Mouse (Mus musculus) forebrain, embryonic 12.5 days (tissue): ENCODE measurements around the gene Slc25a19. TPM values are rescaled to one million over a fixed set of nuclear protein-coding genes. Genes with fewer than 3 reads are reported as not detected.
A peak's percentile ranks its signal among the peaks of the same experiment; 100 is the strongest.

ENCODE experiments used
- ATAC-seq: fragments of 200-750 bp; cut with Nextera tagmentation; 2 replicates; pipeline ENCODE4 v1.8.0; 2017; ENCODE audit warnings: moderate TSS enrichment; ENCODE audit not compliant: low FRiP score
- H3K27ac ChIP-seq: fragments of 300-500 bp; sonication (generic); 2 replicates; pipeline ENCODE4 v1.5.1; 2016; ENCODE audit warnings: mild to moderate bottlenecking
- H3K27me3 ChIP-seq: fragments of 300-500 bp; sonication (generic); 2 replicates; pipeline ENCODE4 v1.6.1; 2016; ENCODE audit warnings: mild to moderate bottlenecking
- H3K36me3 ChIP-seq: fragments of 300-500 bp; sonication (generic); replicated peaks from 2 replicates; pipeline ENCODE4 v1.6.1; 2016; ENCODE audit warnings: mild to moderate bottlenecking
- H3K4me1 ChIP-seq: fragments of 300-500 bp; sonication (generic); 2 replicates; pipeline ENCODE4 v1.6.1; 2016
- H3K4me2 ChIP-seq: fragments of 300-500 bp; sonication (generic); 2 replicates; pipeline ENCODE4 v1.6.1; 2016; ENCODE audit warnings: mild to moderate bottlenecking, moderate library complexity
- H3K4me3 ChIP-seq: fragments of 300-500 bp; sonication (generic); replicated peaks from 2 replicates; pipeline ENCODE4 v1.5.1; 2016; ENCODE audit warnings: mild to moderate bottlenecking
- H3K9ac ChIP-seq: fragments of 300-500 bp; sonication (generic); 2 replicates; pipeline ENCODE4 v1.6.1; 2016; ENCODE audit warnings: mild to moderate bottlenecking
- H3K9me3 ChIP-seq: fragments of 300-500 bp; sonication (generic); 2 replicates; pipeline ENCODE4 v1.6.1; 2016
- WGBS: fragments of 180-500 bp; shearing (Covaris S2); methylation state at CpG from one replicate; pipeline ENCODE4 v1.1.7; 2016; 5-methylcytosine and 5-hydroxymethylcytosine counted together
- polyA plus RNA-seq: library from polyadenylated mRNA; unstranded; fragments of >200 nt; fragmentation: Nextera tagmentation; extraction: Ambion mirVana; gene quantifications from 2 replicates; pipeline ENCODE4 v1.2.1, GENCODE M21; 2016

Slc25a19 gene
- polyA plus RNA-seq, 1 experiment from 2014 or later: 28.4 TPM

- no peaks in the 10 kb centered on the region for H3K9me3 ChIP-seq
- no peaks in the 10 kb centered on the region for H3K27me3 ChIP-seq
- H3K9ac ChIP-seq: peak overlapping the region; percentile 75
- 60% methylated on average over 11 of the region's 11 CpGs for WGBS
- H3K4me2 ChIP-seq: peak overlapping the region; percentile 95
- peaks cover 12% of the 10 kb centered on the region for H3K36me3 ChIP-seq
- H3K27ac ChIP-seq: no peak overlapping the region
- peaks cover 8% of the 10 kb centered on the region for H3K4me1 ChIP-seq
- no peak for ATAC-seq
- H3K4me3 ChIP-seq: peak overlapping the region; percentile 73
These were observed 1.1 kb downstream of the Slc25a19 start for GRCm38 (mm10) chr11:115626824-115627616.

- Histone ChIP-seq H3K9ac (no peak overlapping the region), H3K4me3 (no peak overlapping the region), H3K27ac (no peak overlapping the region), H3K4me1 (peaks cover 8% of the 10 kb centered on the region), H3K9me3 (no peaks in the 10 kb centered on the region), H3K36me3 (peaks cover 21% of the 10 kb centered on the region), H3K27me3 (no peaks in the 10 kb centered on the region), H3K4me2 (no peak overlapping the region)
- 78% methylated on average over 9 of the region's 9 CpGs for WGBS
- ATAC-seq: no peak
These were observed 2.2 kb downstream of the Slc25a19 start for GRCm38 (mm10) chr11:115625877-115626276.

DNA sequence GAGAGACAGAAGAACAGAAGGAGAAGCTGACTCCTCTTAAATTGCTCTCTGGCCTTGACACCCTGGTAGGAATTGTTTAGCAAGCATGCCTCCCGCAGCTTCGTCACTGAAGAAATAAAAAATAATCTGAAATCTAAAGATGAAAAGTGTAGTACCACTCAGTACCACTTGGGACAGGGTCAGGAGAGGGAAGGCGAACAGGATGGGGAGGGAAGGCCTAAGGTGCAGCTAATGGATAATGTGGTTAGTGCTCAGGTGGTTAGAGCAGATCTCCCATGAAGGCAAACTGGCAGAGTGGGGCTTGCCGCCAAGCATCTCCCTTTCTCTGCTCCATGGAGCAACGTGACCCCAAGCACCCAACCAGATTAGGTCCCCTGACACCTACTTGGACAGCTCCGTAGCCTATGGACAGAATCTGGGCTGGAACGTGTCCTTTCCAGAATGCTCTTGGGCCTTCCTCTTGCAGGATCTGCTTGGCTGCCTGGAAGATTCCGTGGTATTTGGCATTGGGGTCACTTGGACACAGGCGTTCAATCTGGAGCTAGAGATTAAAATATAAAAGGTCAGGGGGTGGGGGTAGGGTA, 4.5 kb downstream of the Slc25a19 start:
- H3K27me3 ChIP-seq: no peaks in the 10 kb centered on the region
- H3K27ac ChIP-seq: no peak overlapping the region
- H3K4me2 ChIP-seq: no peak overlapping the region
- 74% methylated on average over 9 of the region's 9 CpGs for WGBS
- no peaks in the 10 kb centered on the region for H3K9me3 ChIP-seq
- peaks cover 33% of the 10 kb centered on the region for H3K36me3 ChIP-seq
- ATAC-seq: no peak
- H3K9ac ChIP-seq: no peak overlapping the region
- peaks cover 8% of the 10 kb centered on the region for H3K4me1 ChIP-seq
- no peak overlapping the region for H3K4me3 ChIP-seq

DNA sequence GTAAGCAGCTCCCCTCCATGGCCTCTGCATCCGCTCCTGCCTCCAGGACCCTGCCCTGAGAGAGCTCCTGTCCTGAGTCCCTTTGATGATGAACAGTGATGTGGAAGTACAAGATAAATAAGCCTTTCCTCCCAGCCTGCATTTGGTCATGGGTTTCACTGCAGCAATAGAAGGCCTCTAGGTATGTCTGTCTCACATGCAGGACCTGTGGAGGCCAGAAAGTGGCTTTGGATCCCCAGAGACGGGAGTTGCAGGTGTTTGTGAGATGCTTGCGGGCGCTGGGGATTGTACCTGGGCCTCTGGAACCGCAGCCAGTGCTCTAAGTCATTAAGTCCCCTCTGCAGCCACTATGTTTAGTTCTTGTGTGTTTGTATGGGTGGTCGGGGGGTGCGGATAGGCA, 8.1 kb downstream of the Slc25a19 start:
- Histone ChIP-seq H3K4me2 (no peak overlapping the region), H3K27ac (no peak overlapping the region), H3K9me3 (no peaks in the 10 kb centered on the region), H3K36me3 (peaks cover 41% of the 10 kb centered on the region), H3K4me3 (no peak overlapping the region), H3K27me3 (no peaks in the 10 kb centered on the region), H3K4me1 (no peaks in the 10 kb centered on the region), H3K9ac (no peak overlapping the region)
- ATAC-seq: no peak
- WGBS: 95% methylated on average over 7 of the region's 7 CpGs

DNA sequence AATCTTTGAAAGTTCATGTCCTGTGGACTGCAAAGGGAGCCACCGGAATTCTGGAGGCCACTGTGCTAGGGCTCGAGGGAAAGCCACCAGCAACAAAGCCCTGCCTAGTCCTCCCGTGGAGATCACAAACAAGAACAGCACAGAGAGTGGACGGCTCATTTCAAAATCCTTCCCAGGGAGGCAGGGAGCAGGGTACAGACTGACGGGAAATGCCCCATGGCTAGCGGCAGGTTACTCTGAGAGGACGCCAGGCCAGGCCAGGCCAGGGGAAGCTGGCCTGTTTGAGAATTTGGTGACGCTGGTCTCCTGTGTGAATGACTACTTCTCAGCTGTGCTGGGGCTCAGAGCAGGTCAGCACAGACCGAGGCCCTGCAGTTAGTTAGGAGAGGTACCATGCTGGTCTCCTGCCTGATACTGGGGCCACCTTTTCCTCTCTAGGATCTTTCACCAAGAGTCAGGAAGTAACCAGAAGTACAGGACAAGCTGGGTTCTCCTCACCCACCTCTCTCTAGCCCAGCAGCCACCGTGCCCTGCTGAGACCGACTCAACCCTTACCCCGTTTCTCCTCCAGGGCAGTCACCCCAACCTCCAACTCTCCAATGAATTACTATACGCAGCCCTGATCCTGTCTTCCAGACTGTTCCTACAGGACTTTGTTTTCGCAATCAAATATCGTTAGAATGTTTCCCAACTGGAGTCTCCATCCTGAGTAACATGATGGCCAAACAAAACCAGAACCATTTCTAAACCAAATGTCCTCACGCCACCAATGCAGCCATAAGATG, 9.2 kb downstream of the Slc25a19 start:
- WGBS: 89% methylated on average over 16 of the region's 16 CpGs
- ATAC-seq: no peak
- H3K9me3 ChIP-seq: no peaks in the 10 kb centered on the region
- H3K4me3 ChIP-seq: no peak overlapping the region
- peaks cover 47% of the 10 kb centered on the region for H3K36me3 ChIP-seq
- peaks cover 3% of the 10 kb centered on the region; the same call in 1 of the 2 replicates for H3K27me3 ChIP-seq
- H3K4me2 ChIP-seq: no peak overlapping the region
- no peak overlapping the region; the same call in 1 of the 2 replicates for H3K9ac ChIP-seq
- H3K27ac ChIP-seq: no peak overlapping the region
- no peaks in the 10 kb centered on the region for H3K4me1 ChIP-seq

- H3K4me3 ChIP-seq: no peak overlapping the region
- peaks cover 6% of the 10 kb centered on the region for H3K4me1 ChIP-seq
- peaks cover 46% of the 10 kb centered on the region for H3K36me3 ChIP-seq
- 69% methylated on average over 2 of the region's 2 CpGs for WGBS
- no peak overlapping the region for H3K4me2 ChIP-seq
- no peaks in the 10 kb centered on the region for H3K9me3 ChIP-seq
- peaks cover 5% of the 10 kb centered on the region; the same call in 1 of the 2 replicates for H3K27me3 ChIP-seq
- H3K27ac ChIP-seq: no peak overlapping the region
- no peak for ATAC-seq
- H3K9ac ChIP-seq: no peak overlapping the region
These were observed 10.1 kb downstream of the Slc25a19 start for GRCm38 (mm10) chr11:115618001-115618400.

DNA sequence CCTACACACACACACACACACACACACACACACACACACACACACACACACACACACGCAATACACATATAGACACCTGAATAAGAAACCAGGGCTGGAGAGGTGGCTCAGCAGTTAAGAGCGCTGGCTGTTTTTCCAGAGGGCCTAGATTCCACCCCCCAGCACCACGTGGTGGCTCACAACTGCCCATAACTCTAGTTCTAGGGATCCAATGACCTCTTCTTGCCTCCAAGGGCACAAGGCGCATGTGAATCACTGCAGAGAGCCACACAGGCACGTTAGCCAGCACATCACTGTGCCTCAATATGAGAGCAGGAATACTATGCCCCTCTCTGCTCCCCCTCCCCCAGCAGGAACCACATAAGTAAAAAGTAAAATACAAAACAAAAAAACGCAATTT, 11.2 kb downstream of the Slc25a19 start:
- Histone ChIP-seq H3K4me3 (no peak overlapping the region), H3K4me2 (no peak overlapping the region), H3K27me3 (peaks cover 5% of the 10 kb centered on the region; the same call in 1 of the 2 replicates), H3K9me3 (no peaks in the 10 kb centered on the region), H3K9ac (no peak overlapping the region; the same call in 1 of the 2 replicates), H3K27ac (no peak overlapping the region), H3K4me1 (peaks cover 14% of the 10 kb centered on the region), H3K36me3 (peaks cover 37% of the 10 kb centered on the region)
- no peak for ATAC-seq
- WGBS: 84% methylated on average over 6 of the region's 6 CpGs

- Histone ChIP-seq H3K4me3 (no peak overlapping the region), H3K4me1 (peaks cover 20% of the 10 kb centered on the region), H3K4me2 (no peak overlapping the region), H3K36me3 (peaks cover 33% of the 10 kb centered on the region), H3K27me3 (peaks cover 5% of the 10 kb centered on the region; the same call in 1 of the 2 replicates), H3K9ac (no peak overlapping the region), H3K27ac (no peak overlapping the region), H3K9me3 (no peaks in the 10 kb centered on the region)
- ATAC-seq: no peak
- 94% methylated on average over 7 of the region's 7 CpGs for WGBS
These were observed 11.7 kb downstream of the Slc25a19 start for GRCm38 (mm10) chr11:115616371-115616770.

GRCm38 (mm10) chr11:115615875-115616274, 12.2 kb downstream of the Slc25a19 start:
- H3K4me2 ChIP-seq: no peak overlapping the region
- 90% methylated on average over 6 of the region's 6 CpGs for WGBS
- no peak overlapping the region for H3K4me3 ChIP-seq
- no peaks in the 10 kb centered on the region for H3K9me3 ChIP-seq
- no peak for ATAC-seq
- peaks cover 5% of the 10 kb centered on the region; the same call in 1 of the 2 replicates for H3K27me3 ChIP-seq
- H3K27ac ChIP-seq: no peak overlapping the region
- peaks cover 21% of the 10 kb centered on the region for H3K4me1 ChIP-seq
- H3K9ac ChIP-seq: no peak overlapping the region
- H3K36me3 ChIP-seq: peaks cover 28% of the 10 kb centered on the region

- Histone ChIP-seq H3K4me1 (peaks cover 21% of the 10 kb centered on the region), H3K4me3 (no peak overlapping the region), H3K27ac (no peak overlapping the region), H3K9me3 (no peaks in the 10 kb centered on the region), H3K27me3 (peaks cover 5% of the 10 kb centered on the region; the same call in 1 of the 2 replicates), H3K36me3 (peaks cover 22% of the 10 kb centered on the region), H3K4me2 (no peak overlapping the region), H3K9ac (no peak overlapping the region)
- WGBS: 88% methylated on average over 15 of the region's 15 CpGs
- no peak for ATAC-seq
These were observed 12.8 kb downstream of the Slc25a19 start for GRCm38 (mm10) chr11:115615108-115615825.

DNA sequence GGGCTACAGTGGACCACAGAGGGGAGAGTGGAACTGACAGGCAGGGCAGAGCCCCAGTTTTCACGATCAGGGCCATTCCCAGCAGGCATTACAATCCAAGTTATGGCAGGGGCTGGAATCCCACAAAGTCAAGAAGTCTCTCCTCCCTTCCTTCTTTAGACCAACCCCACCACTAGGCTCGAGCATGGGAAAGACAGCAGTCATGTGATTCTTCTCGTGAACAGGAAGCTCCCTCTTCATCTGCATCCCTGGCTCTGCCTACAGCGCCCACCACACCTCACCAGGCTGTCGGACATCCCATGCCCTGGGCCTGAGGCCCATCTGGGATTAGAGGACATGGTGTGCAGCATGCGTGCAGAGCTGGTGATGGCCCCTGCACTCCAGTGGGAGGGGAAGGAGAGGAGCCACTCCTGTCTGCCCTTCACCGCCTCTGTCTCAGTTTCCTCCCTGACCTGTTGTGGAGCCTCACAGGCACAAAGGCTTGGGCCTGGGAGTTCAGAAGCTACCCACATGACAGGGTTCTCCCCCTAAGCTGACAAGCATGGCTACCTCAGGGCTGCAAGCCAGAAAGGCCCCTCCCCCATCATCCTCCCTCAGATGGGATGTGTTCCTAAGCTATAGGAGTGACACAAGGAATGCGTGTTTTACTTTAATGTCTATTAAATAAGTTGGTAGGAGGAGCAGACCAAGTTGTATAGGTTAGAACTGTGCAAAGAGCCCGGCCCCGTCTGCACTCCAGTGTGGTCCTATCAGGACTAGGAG, 13.6 kb downstream of the Slc25a19 start:
- H3K9ac ChIP-seq: no peak overlapping the region
- WGBS: 90% methylated on average over 10 of the region's 10 CpGs

More for the DNA sequence above, 13.6 kb downstream of the Slc25a19 start:
- H3K27ac ChIP-seq: no peak overlapping the region
- no peak overlapping the region for H3K4me3 ChIP-seq
- no peak overlapping the region for H3K4me2 ChIP-seq
- no peak for ATAC-seq
- H3K9me3 ChIP-seq: no peaks in the 10 kb centered on the region
- peaks cover 5% of the 10 kb centered on the region; the same call in 1 of the 2 replicates for H3K27me3 ChIP-seq
- peaks cover 20% of the 10 kb centered on the region for H3K36me3 ChIP-seq
- H3K4me1 ChIP-seq: peaks cover 21% of the 10 kb centered on the region
